Comparison of ENCODE assay signal across 11 mouse cellular contexts in the genomic region with DNA sequence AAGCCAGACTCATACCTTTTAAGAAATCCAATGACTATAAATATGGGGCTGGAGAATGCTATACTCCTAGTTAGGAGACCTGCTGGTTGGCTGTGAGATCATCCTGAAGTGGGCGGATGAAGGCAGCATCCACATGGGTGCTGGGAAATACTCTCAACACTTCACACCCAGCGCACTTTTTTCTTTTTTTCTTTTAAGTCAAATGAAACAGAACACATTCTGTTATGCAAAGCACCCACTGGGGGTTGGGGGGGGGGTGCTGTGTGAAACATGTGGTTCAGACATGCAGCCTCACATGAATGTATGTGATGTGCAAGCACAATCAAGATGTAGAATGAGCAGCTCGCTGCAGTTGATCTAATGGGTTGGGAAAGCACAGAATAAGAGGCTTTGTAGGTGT. TPM values are rescaled to one million over a fixed set of nuclear protein-coding genes. Genes with fewer than 3 reads are reported as not detected.
A peak's percentile ranks its signal among the peaks of the same experiment; 100 is the strongest.
DNase-seq lines count a peak whose midpoint lies in the region; ATAC-seq and TF ChIP-seq lines count a peak whose summit lies in the region.
"Had no signal": no experiment of that assay in that cellular context is flagged by ENCODE, and none has a peak within 500 bp of the region (broad histone marks: within the 10 kb centered on the region; RNA-seq: fewer than 3 reads in every experiment).

No protein-coding gene starts in this region.

- peak overlapping the region; percentile 58 for H3K27ac ChIP-seq in kidney, adult 2 months (ENCODE audit: insufficient read depth, low read depth, low read length)
- no peak overlapping the region for H3K27ac ChIP-seq in liver, embryonic 16.5 days (ENCODE audit: low read length)

- no peaks in the 10 kb centered on the region for H3K9me3 ChIP-seq in liver, embryonic 16.5 days (replicated peaks; ENCODE audit: control insufficient read depth, low read length)

- H3K9ac ChIP-seq in liver, embryonic 16.5 days (ENCODE audit: low read depth, low read length), result 0 out of 2 replicates have a peak overlapping the region, but pooled peaks have one; percentile 7

- peaks cover 41% of the 10 kb centered on the region for H3K4me1 ChIP-seq in kidney, adult 2 months (ENCODE audit: control insufficient read depth, insufficient read depth, low read length)
- peaks cover 30% of the 10 kb centered on the region for H3K4me1 ChIP-seq in liver, embryonic 16.5 days (ENCODE audit: control insufficient read depth, low read depth, low read length)

- H3K4me2 ChIP-seq in liver, embryonic 16.5 days (ENCODE audit: low read depth, low read length), result no peak overlapping the region

- no peak for TF ChIP-seq CTCF in kidney, adult 2 months (conservative IDR thresholded peaks at IDR 0.05; ENCODE audit: insufficient read depth, insufficient read length, low read depth, low read length)

- H3K36me3 ChIP-seq in kidney, adult 2 months (ENCODE audit: control insufficient read depth, insufficient read depth, low read length), result no peaks in the 10 kb centered on the region; the same call in 1 of the 2 replicates
- H3K36me3 ChIP-seq in liver, embryonic 16.5 days (ENCODE audit: control insufficient read depth, insufficient read depth), result no peaks in the 10 kb centered on the region

- no peak for ATAC-seq in liver, embryonic 16.5 days (ENCODE audit: low read depth)

- H3K4me3 ChIP-seq in kidney, adult 2 months (ENCODE audit: insufficient read depth, low read depth, low read length), result peak overlapping the region; percentile 27
- no peak overlapping the region for H3K4me3 ChIP-seq in liver, embryonic 16.5 days (ENCODE audit: low read depth, low read length)

- no peak for DNase-seq in kidney, adult 2 months
- DNase-seq in kidney, adult 8-10 months, result no peak
- DNase-seq in thymus, postnatal 25 days, result peak; percentile 30
- no peak for DNase-seq in thymus, postnatal 10 days (ENCODE audit: low spot score in 2 of 2)
- DNase-seq in cerebellum, adult 11-12 months, result no peak
- no peak for DNase-seq in ovary, postnatal 14 days (ENCODE audit: low spot score)
- no peak for DNase-seq in frontal cortex, postnatal 10 days (ENCODE audit: low spot score in 2 of 2)
- DNase-seq: adrenal gland, adult 8-10 months; kidney, postnatal 4 days; spleen, adult 18-20 months had no signal

- no peaks in the 10 kb centered on the region for H3K27me3 ChIP-seq in kidney, adult 2 months (replicated peaks; ENCODE audit: control insufficient read depth, insufficient read depth, low read length)
- 0 out of 2 replicates have a peak, but pooled peaks cover 2% of the 10 kb centered on the region for H3K27me3 ChIP-seq in liver, embryonic 16.5 days (ENCODE audit: control insufficient read depth, insufficient read depth, low read depth, low read length)

- no peak for TF ChIP-seq POLR2A in kidney, adult 2 months (IDR thresholded peaks at IDR 0.05; ENCODE audit: low read depth, low read length)

- WGBS in kidney, adult 2 months, result 52% methylated on average over 3 of the region's 3 CpGs
- WGBS in liver, embryonic 16.5 days (ENCODE audit: insufficient replicate concordance), result 71% methylated on average over 3 of the region's 3 CpGs

RNA-seq across cellular contexts. Expression of a gene that starts 2.8 kb away (rescaled TPM):
- polyA plus RNA-seq in kidney, adult 2 months (2012; rRNA removed), result 151 and 179 TPM in 2 replicates
- polyA plus RNA-seq in liver, embryonic 16.5 days (2015; fragmentation: Nextera tagmentation; extraction: Ambion mirVana), result 2.9 and 3.2 TPM in 2 replicates

Comparison
In these comparisons a context has a peak if more than half of its experiments do, and no peak if none do; other contexts are left out.
1. RNA of a gene that starts 2.8 kb away (polyA plus RNA-seq): 151 to 179 TPM in kidney, adult 2 months; 2.9 to 3.2 TPM in liver, embryonic 16.5 days; every median in the first group is over 10 times any median in the second.